Comparison of ENCODE assay signal across 8 mouse cellular contexts in the genomic region with DNA sequence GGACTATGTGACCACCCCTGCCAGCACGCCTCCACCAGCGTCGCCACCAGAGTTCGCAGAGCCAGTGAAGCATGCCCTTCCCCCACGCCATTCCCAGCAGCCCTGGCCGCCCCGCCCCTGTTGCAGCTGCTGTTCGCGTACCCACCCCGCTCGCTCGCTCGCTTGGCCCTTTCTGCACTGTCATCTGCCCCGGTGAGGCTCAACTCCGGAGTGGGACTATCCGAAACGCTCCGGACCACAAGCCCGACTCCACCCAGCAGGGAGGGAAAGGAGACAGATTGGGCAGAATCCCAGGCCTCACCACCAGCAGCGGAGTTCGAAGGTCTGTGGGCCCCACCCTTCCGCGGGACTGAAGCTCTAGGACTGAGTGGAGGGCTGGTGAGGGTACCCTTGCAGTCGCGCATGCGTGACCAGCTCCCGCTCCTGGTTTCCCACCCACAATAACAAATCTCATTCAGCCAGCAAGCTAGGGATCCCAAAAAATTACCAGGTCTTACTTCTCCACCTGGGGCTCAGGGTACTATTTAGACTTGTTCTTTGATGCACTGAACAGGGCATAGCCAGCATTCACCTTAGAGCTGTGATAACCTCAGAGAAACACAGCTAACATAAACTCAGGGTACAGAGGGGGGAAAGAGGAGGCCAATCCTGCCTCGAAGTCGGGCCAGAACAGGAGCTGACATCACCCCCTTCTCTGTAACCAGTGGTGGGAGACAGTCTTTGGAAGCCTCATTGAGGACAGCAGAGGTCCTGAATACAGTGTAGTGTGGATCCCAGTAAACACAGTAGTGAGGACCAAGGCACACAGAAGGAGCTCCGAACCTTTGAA. TPM values are rescaled to one million over a fixed set of nuclear protein-coding genes. Genes with fewer than 3 reads are reported as not detected.
DNase-seq lines count a peak whose midpoint lies in the region; ATAC-seq and TF ChIP-seq lines count a peak whose summit lies in the region.

No protein-coding gene starts in this region.

- no peaks in the 10 kb centered on the region for H3K36me3 ChIP-seq in intestine, embryonic 16.5 days (ENCODE audit: control insufficient read depth, insufficient read depth, low read length)

- peak overlapping the region; percentile 54 for H3K9ac ChIP-seq in intestine, embryonic 16.5 days (ENCODE audit: low read depth, low read length)

- ATAC-seq in intestine, embryonic 16.5 days = peak; percentile 54

- intact Hi-C loops in gastrocnemius, postnatal 14 days (cut with DNase I; ENCODE audit: low total_unique reads) = no loop called here

- peaks cover 67% of the 10 kb centered on the region for H3K27me3 ChIP-seq in intestine, embryonic 16.5 days (replicated peaks; ENCODE audit: control insufficient read depth, insufficient read depth, low read length)

- peak; percentile 64 to 68 for DNase-seq in left cerebral cortex, adult 18-20 months (ENCODE audit: low spot score in 2 of 2)
- DNase-seq in left cerebral cortex, adult 11 months (ENCODE audit: low spot score) = no peak
- peak; percentile 80 for DNase-seq in gastrocnemius, postnatal 14 days
- DNase-seq in lung, adult 2 months = peak; percentile 49
- peak; percentile 75 for DNase-seq in retina, embryonic 14.5 days (ENCODE audit: low spot score)
- DNase-seq in spleen, postnatal 36 days (ENCODE audit: low spot score in 2 of 2) = no peak

- H3K4me2 ChIP-seq in intestine, embryonic 16.5 days (ENCODE audit: low read depth, low read length) = peak overlapping the region; percentile 81

- no peak for TF ChIP-seq CTCF in lung, adult 2 months (IDR thresholded peaks at IDR 0.05; ENCODE audit: insufficient read depth, low read length)

- H3K27ac ChIP-seq in brown adipose tissue, adult 24 weeks (replicated peaks; ENCODE audit: low read depth, low read length) = no peak overlapping the region
- no peak overlapping the region for H3K27ac ChIP-seq in intestine, embryonic 16.5 days (ENCODE audit: low read length)

- peak overlapping the region; percentile 66 for H3K4me3 ChIP-seq in brown adipose tissue, adult 24 weeks (ENCODE audit: insufficient read depth, low read depth, low read length)
- H3K4me3 ChIP-seq in intestine, embryonic 16.5 days (ENCODE audit: low read length) = peak overlapping the region; percentile 48
- H3K4me3 ChIP-seq in lung, adult 2 months (replicated peaks; ENCODE audit: extremely low read depth, low read depth, low read length) = peak overlapping the region; percentile 57

- no peaks in the 10 kb centered on the region for H3K9me3 ChIP-seq in intestine, embryonic 16.5 days (ENCODE audit: control insufficient read depth, low read length)

- 5% methylated on average over 30 of the region's 30 CpGs for WGBS in intestine, embryonic 16.5 days
- 6% methylated on average over 30 of the region's 30 CpGs for WGBS in lung, adult 2 months

- peak; percentile 43; the same call in 1 of the 2 replicates for TF ChIP-seq POLR2A in lung, adult 2 months (IDR thresholded peaks at IDR 0.05; ENCODE audit: borderline replicate concordance, extremely low read depth, low read depth, low read length)

- H3K4me1 ChIP-seq in brown adipose tissue, adult 24 weeks (ENCODE audit: control insufficient read depth, insufficient read depth, insufficient read length, low read length) = no peaks in the 10 kb centered on the region
- peaks cover 21% of the 10 kb centered on the region for H3K4me1 ChIP-seq in intestine, embryonic 16.5 days (ENCODE audit: control insufficient read depth, insufficient read depth, low read length)
- H3K4me1 ChIP-seq in lung, adult 2 months (ENCODE audit: control insufficient read depth, insufficient read depth, low read length) = peaks cover 8% of the 10 kb centered on the region

RNA-seq across cellular contexts. Expression of a gene that starts 0.6 kb away (rescaled TPM):
- total RNA-seq in left cerebral cortex, adult 18-20 months (2021) = 10 to 100 TPM in 1 of 2 experiments, 1 to 10 TPM in 1; 9.4 to 10.8 TPM
- polyA plus RNA-seq in brown adipose tissue, adult 24 weeks (2012; ENCODE audit: insufficient read depth, insufficient read length, missing spikeins) = 57.4 and 71.2 TPM in 2 replicates
- 10 to 100 TPM; 24.1 to 27.3 TPM for total RNA-seq in gastrocnemius, postnatal 14 days (2021)
- polyA plus RNA-seq in intestine, embryonic 16.5 days (2015; fragmentation: Nextera tagmentation; extraction: Ambion mirVana) = 1.3 and 1.4 TPM in 2 replicates
- 10.7 and 11.8 TPM in 2 replicates for polyA plus RNA-seq in lung, adult 2 months (2012; rRNA removed)

RNA-seq across cellular contexts. Expression of a gene that starts 6.9 kb away (rescaled TPM):
- total RNA-seq in left cerebral cortex, adult 18-20 months (2021) = 10 to 100 TPM; 25.6 to 26.5 TPM
- polyA plus RNA-seq in brown adipose tissue, adult 24 weeks (2012; ENCODE audit: insufficient read depth, insufficient read length, missing spikeins) = 5.0 and 6.9 TPM in 2 replicates
- total RNA-seq in gastrocnemius, postnatal 14 days (2021) = 1 to 10 TPM in 1 of 2 experiments, under 1 TPM in 1; 0.95 to 1.4 TPM
- 0.17 and 0.18 TPM in 2 replicates for polyA plus RNA-seq in intestine, embryonic 16.5 days (2015; fragmentation: Nextera tagmentation; extraction: Ambion mirVana)
- 20.3 and 22.1 TPM in 2 replicates for polyA plus RNA-seq in lung, adult 2 months (2012; rRNA removed)

RNA-seq across cellular contexts. Expression of a gene that starts 12.1 kb away (rescaled TPM):
- total RNA-seq in left cerebral cortex, adult 18-20 months (2021) = 1 to 10 TPM; 1.1 to 1.6 TPM
- polyA plus RNA-seq in brown adipose tissue, adult 24 weeks (2012; ENCODE audit: insufficient read depth, insufficient read length, missing spikeins) = 2.0 TPM in 2 replicates
- 1 to 10 TPM; 1.3 TPM for total RNA-seq in gastrocnemius, postnatal 14 days (2021)
- polyA plus RNA-seq in intestine, embryonic 16.5 days (2015; fragmentation: Nextera tagmentation; extraction: Ambion mirVana) = 6.0 and 6.8 TPM in 2 replicates
- polyA plus RNA-seq in lung, adult 2 months (2012; rRNA removed) = 15.5 and 16.8 TPM in 2 replicates

RNA-seq across cellular contexts. Expression of a gene that starts 12.1 kb away (rescaled TPM):
- total RNA-seq in left cerebral cortex, adult 18-20 months (2021) = 1 to 10 TPM; 7.6 to 8.9 TPM
- polyA plus RNA-seq in brown adipose tissue, adult 24 weeks (2012; ENCODE audit: insufficient read depth, insufficient read length, missing spikeins) = 5.1 TPM in 2 replicates
- 1 to 10 TPM; 2.8 to 3.9 TPM for total RNA-seq in gastrocnemius, postnatal 14 days (2021)
- 44.9 and 46.0 TPM in 2 replicates for polyA plus RNA-seq in intestine, embryonic 16.5 days (2015; fragmentation: Nextera tagmentation; extraction: Ambion mirVana)
- polyA plus RNA-seq in lung, adult 2 months (2012; rRNA removed) = 21.3 and 23.8 TPM in 2 replicates

RNA-seq across cellular contexts. Expression of a gene that starts 13.2 kb away (rescaled TPM):
- total RNA-seq in left cerebral cortex, adult 18-20 months (2021) = 10 to 100 TPM; 22.3 to 27.9 TPM
- 0.63 and 1.4 TPM in 2 replicates for polyA plus RNA-seq in brown adipose tissue, adult 24 weeks (2012; ENCODE audit: insufficient read depth, insufficient read length, missing spikeins)
- 1 to 10 TPM in 1 of 2 experiments, under 1 TPM in 1; 0.84 to 1.3 TPM for total RNA-seq in gastrocnemius, postnatal 14 days (2021)
- polyA plus RNA-seq in intestine, embryonic 16.5 days (2015; fragmentation: Nextera tagmentation; extraction: Ambion mirVana) = 6.7 and 7.2 TPM in 2 replicates
- 4.2 and 6.0 TPM in 2 replicates for polyA plus RNA-seq in lung, adult 2 months (2012; rRNA removed)

Comparison
In these comparisons a context has a peak if more than half of its experiments do, and no peak if none do; other contexts are left out.
1. DNase-seq: peak in left cerebral cortex, adult 18-20 months (2 of 2), gastrocnemius, postnatal 14 days (single experiment), lung, adult 2 months (single experiment) and retina, embryonic 14.5 days (single experiment); none in left cerebral cortex, adult 11 months (single experiment) and spleen, postnatal 36 days (0 of 2).
2. Peak in every context shown above with its lines, with median percentiles within 50 percentile points of each other: H3K4me3 ChIP-seq.